Mouse (Mus musculus): ENCODE measurements around the gene Eif4a1.
A peak's percentile ranks its signal among the peaks of the same experiment; 100 is the strongest.

Eif4a1 gene

GRCm38 (mm10) chr11:69679144-69679543 lies 6.9 kb upstream of the Eif4a1 start:
- no peak for DNase-seq (ENCODE audit: low read depth, low spot score)

- DNase-seq (ENCODE audit: low read depth, low spot score), result no peak
Measured at GRCm38 (mm10) chr11:69671726-69672124, 498 bp downstream of the Eif4a1 start.

GRCm38 (mm10) chr11:69670786-69671725 lies 1.2 kb downstream of the Eif4a1 start:
- peak; percentile 96 for DNase-seq (ENCODE audit: low read depth, low spot score)

- no peak for DNase-seq (ENCODE audit: low read depth, low spot score)
Measured at GRCm38 (mm10) chr11:69666665-69667005, 5.6 kb downstream of the Eif4a1 start.

GRCm38 (mm10) chr11:69665961-69666664 lies 6.1 kb downstream of the Eif4a1 start, which contains the start of gene Cd68:
Gene Cd68, minus strand, starts transcription at chr11:69666153.
- no peak for DNase-seq (ENCODE audit: low read depth, low spot score)

- no peak for DNase-seq (ENCODE audit: low read depth, low spot score)
Measured at GRCm38 (mm10) chr11:69665457-69665960, 6.7 kb downstream of the Eif4a1 start.

GRCm38 (mm10) chr11:69664841-69665240 lies 7.4 kb downstream of the Eif4a1 start:
- no peak for DNase-seq (ENCODE audit: low read depth, low spot score)

GRCm38 (mm10) chr11:69663795-69664194 lies 8.4 kb downstream of the Eif4a1 start:
- DNase-seq (ENCODE audit: low read depth, low spot score), result no peak

GRCm38 (mm10) chr11:69662967-69663671 lies 9.1 kb downstream of the Eif4a1 start:
- no peak for DNase-seq (ENCODE audit: low read depth, low spot score)

GRCm38 (mm10) chr11:69662213-69662966 lies 9.8 kb downstream of the Eif4a1 start, which contains the start of gene Mpdu1:
Gene Mpdu1, minus strand, starts transcription at chr11:69662642.
- DNase-seq (ENCODE audit: low read depth, low spot score), result peak; percentile 99

GRCm38 (mm10) chr11:69661221-69661881 lies 10.9 kb downstream of the Eif4a1 start:
- no peak for DNase-seq (ENCODE audit: low read depth, low spot score)

GRCm38 (mm10) chr11:69657462-69657881 lies 14.8 kb downstream of the Eif4a1 start:
- DNase-seq (ENCODE audit: low read depth, low spot score), result no peak

GRCm38 (mm10) chr11:69656617-69657461 lies 15.4 kb downstream of the Eif4a1 start:
- peak; percentile 77 for DNase-seq (ENCODE audit: low read depth, low spot score)

- no peak for DNase-seq (ENCODE audit: low read depth, low spot score)
Measured at GRCm38 (mm10) chr11:69656065-69656455, 16.2 kb downstream of the Eif4a1 start.

GRCm38 (mm10) chr11:69655264-69656064 lies 16.8 kb downstream of the Eif4a1 start, which contains the start of gene Sox15:
Gene Sox15, plus strand, starts transcription at chr11:69655314.
- peak; percentile 88 for DNase-seq (ENCODE audit: low read depth, low spot score)

GRCm38 (mm10) chr11:69654760-69655159 lies 17.5 kb downstream of the Eif4a1 start:
- no peak for DNase-seq (ENCODE audit: low read depth, low spot score)

- no peak for DNase-seq (ENCODE audit: low read depth, low spot score)
Measured at GRCm38 (mm10) chr11:69653399-69653798, 18.8 kb downstream of the Eif4a1 start.

GRCm38 (mm10) chr11:69645860-69646259 lies 26.4 kb downstream of the Eif4a1 start:
- no peak for DNase-seq (ENCODE audit: low read depth, low spot score)

GRCm38 (mm10) chr11:69635471-69635870 lies 36.8 kb downstream of the Eif4a1 start:
- no peak for DNase-seq (ENCODE audit: low read depth, low spot score)
